Mouse (Mus musculus) left cerebral cortex, adult 2 months (tissue): ENCODE data around the gene Gm21970. TPM values are rescaled to one million over a fixed set of nuclear protein-coding genes. Genes with fewer than 3 reads are reported as not detected.

Experiments
- DNase-seq, 2 experiments: peaks; one replicate each; pipeline ENCODE4 v3.0.0; 2021 to 2022; ENCODE audit warnings: low spot score in 2 of 2, mixed read lengths in 1 of 2; ENCODE audit errors: extremely low spot score in 1 of 2
- H3K27ac ChIP-seq: fragments of 200-600 bp; 2 replicates; pipeline ENCODE4 v1.8.1; 2022
- H3K4me3 ChIP-seq: fragments of 200-600 bp; 2 replicates; pipeline ENCODE4 v1.8.1; 2022
- CTCF ChIP-seq: fragments of 200-600 bp; IDR thresholded peaks from 2 replicates; pipeline ENCODE4 v1.8.1; 2022; ENCODE audit warnings: antibody characterized with exemption, mild to moderate bottlenecking, moderate library complexity
- intact Hi-C: fragments of 180-260 bp; cut with DNase I; formaldehyde crosslinking; loops from one replicate; pipeline ENCODE4 v1.15.1; 2025
- long read RNA-seq, 2 experiments: library from polyadenylated mRNA; stranded (forward); transcript quantifications; one replicate each; pipeline ENCODE4 v2.0.0; 2021; ENCODE audit warnings: borderline mapping rate in 2 of 2
- total RNA-seq, 2 experiments: library from RNA; stranded (reverse); gene quantifications; 2 replicates each; pipeline ENCODE4 v1.2.3; 2021

Gene Gm21970
- total RNA-seq, result not detected
- long read RNA-seq, experiment 1, result 0 reads
- long read RNA-seq, experiment 2, partial matches to known transcripts, result 0 of 1 reads
- long read RNA-seq, experiment 2, other reads (novel, unspliced or antisense), result 1 of 1 reads

- intact Hi-C loops, result no loop called here
- no peak within 1 kb of the TSS for H3K27ac ChIP-seq
- no peak within 1 kb of the TSS for H3K4me3 ChIP-seq
- TF ChIP-seq CTCF, result no peak
- DNase-seq, result no peak
These were observed at the start of gene Gm21970 for GRCm38 (mm10) chr16:91391421-91391820. TSS of gene Gm21970 (plus strand) at chr16:91391721.

- DNase-seq, result no peak
- intact Hi-C loops, result no loop called here
- Histone ChIP-seq H3K4me3 (no peak overlapping the region), H3K27ac (no peak overlapping the region)
- no peak for TF ChIP-seq CTCF
These were observed 45.0 kb upstream of the Gm21970 start for GRCm38 (mm10) chr16:91346491-91346890.

GRCm38 (mm10) chr16:91347491-91348263 lies 43.8 kb upstream of the Gm21970 start:
- DNase-seq, result no peak
- TF ChIP-seq CTCF, result no peak
- no peak overlapping the region; the same call in 1 of the 2 replicates for H3K27ac ChIP-seq
- H3K4me3 ChIP-seq, result peak overlapping the region; percentile 26
- intact Hi-C loops, result no loop called here

- Histone ChIP-seq H3K27ac (no peak overlapping the region; the same call in 1 of the 2 replicates), H3K4me3 (peak overlapping the region; percentile 26)
- DNase-seq, result no peak
- intact Hi-C loops, result no loop called here
- no peak for TF ChIP-seq CTCF
These were observed 43.3 kb upstream of the Gm21970 start for GRCm38 (mm10) chr16:91348264-91348565.

GRCm38 (mm10) chr16:91348588-91349330 lies 42.8 kb upstream of the Gm21970 start:
- intact Hi-C loops, result no loop called here
- no peak overlapping the region; the same call in 1 of the 2 replicates for H3K27ac ChIP-seq
- H3K4me3 ChIP-seq, result peak overlapping the region; percentile 26
- DNase-seq, result no peak
- no peak for TF ChIP-seq CTCF

GRCm38 (mm10) chr16:91352084-91352562 lies 39.4 kb upstream of the Gm21970 start:
- no peak overlapping the region for H3K27ac ChIP-seq
- intact Hi-C loops, result loop anchor here (1.0 to 2.0 kb wide), 2 partner anchors 191 to 271 kb away; no protein-coding TSS in a partner anchor
- peak; percentile 75 to 84 for DNase-seq
- TF ChIP-seq CTCF, result peak; percentile 85
- H3K4me3 ChIP-seq, result no peak overlapping the region

GRCm38 (mm10) chr16:91352749-91353148 lies 38.8 kb upstream of the Gm21970 start:
- no peak overlapping the region for H3K4me3 ChIP-seq
- no peak overlapping the region for H3K27ac ChIP-seq
- intact Hi-C loops, result loop anchor here (1.0 to 2.0 kb wide), 2 partner anchors 192 to 271 kb away; no protein-coding TSS in a partner anchor
- DNase-seq, result no peak
- no peak for TF ChIP-seq CTCF

GRCm38 (mm10) chr16:91353177-91353576 lies 38.3 kb upstream of the Gm21970 start:
- no peak overlapping the region for H3K27ac ChIP-seq
- no peak for TF ChIP-seq CTCF
- no peak for DNase-seq
- intact Hi-C loops, result loop anchor here (2.0 kb wide), 1 partner anchor 192 kb away; no protein-coding TSS in a partner anchor
- H3K4me3 ChIP-seq, result no peak overlapping the region

- intact Hi-C loops, result loop anchor here (2.0 kb wide), 1 partner anchor 193 kb away; no protein-coding TSS in a partner anchor
- TF ChIP-seq CTCF, result no peak
- H3K27ac ChIP-seq, result no peak overlapping the region
- no peak for DNase-seq
- H3K4me3 ChIP-seq, result no peak overlapping the region
These were observed 37.9 kb upstream of the Gm21970 start for GRCm38 (mm10) chr16:91353638-91354037.

GRCm38 (mm10) chr16:91354599-91354998 lies 36.9 kb upstream of the Gm21970 start:
- intact Hi-C loops, result no loop called here
- no peak overlapping the region for H3K4me3 ChIP-seq
- DNase-seq, result no peak
- no peak overlapping the region for H3K27ac ChIP-seq
- TF ChIP-seq CTCF, result no peak

- no peak for DNase-seq
- no peak for TF ChIP-seq CTCF
- intact Hi-C loops, result loop anchor here (5.0 kb wide), 2 partner anchors 107 to 157 kb away; no protein-coding TSS in a partner anchor
- no peak overlapping the region for H3K4me3 ChIP-seq
- H3K27ac ChIP-seq, result no peak overlapping the region
These were observed 36.4 kb upstream of the Gm21970 start for GRCm38 (mm10) chr16:91355160-91355559.
